Mouse (Mus musculus) regulatory T cell (primary cell): Measurements from ENCODE around the gene Zcchc17.

Experiments used
- in situ Hi-C: fragments of 300-600 bp; cut with MboI, MseI; formaldehyde crosslinking; loops from one replicate; pipeline ENCODE4 v1.15.1; 2025; ENCODE audit warnings: high pct_unique_total_duplicates

Zcchc17 gene

DNA sequence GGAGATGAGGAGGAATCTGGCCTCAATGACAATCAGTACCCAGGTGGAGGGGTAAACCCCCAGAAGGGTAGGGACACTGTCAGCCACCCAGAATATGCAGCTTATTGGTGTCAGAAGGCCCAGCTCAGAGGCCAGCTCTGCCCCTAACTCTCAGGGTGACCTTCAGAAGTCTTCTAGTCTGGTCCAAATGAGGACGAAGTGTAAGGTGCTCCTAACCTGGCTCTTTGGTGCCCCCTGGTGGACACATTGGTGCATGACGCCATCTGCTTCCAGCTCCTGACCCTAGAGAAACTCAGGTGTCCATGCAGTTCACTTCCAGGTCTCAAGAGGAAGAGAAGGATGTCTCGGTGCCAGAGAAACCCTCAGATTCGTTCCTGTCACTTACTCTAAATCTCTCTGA lies 67.5 kb downstream of the Zcchc17 start:
- in situ Hi-C loops: no loop called here

DNA sequence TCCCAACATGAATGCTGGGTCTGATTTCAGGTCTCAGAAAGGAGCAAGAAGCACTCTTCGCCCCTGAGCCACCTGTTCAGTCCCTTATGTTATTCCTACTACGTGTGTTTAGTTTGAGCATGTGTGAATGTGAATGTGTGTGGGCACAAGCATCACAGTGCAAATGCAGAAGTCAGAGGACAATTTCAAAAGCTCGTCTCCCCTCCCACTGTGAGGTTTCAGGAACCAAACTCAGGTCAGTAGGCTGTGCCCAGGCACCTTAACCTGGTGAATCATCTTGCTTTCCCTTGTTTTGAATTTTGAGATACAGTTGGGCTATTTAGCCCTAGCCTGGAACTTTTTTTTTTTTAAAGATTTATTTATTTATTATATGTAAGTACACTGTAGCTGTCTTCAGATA lies 69.9 kb downstream of the Zcchc17 start:
- in situ Hi-C loops: no loop called here

DNA sequence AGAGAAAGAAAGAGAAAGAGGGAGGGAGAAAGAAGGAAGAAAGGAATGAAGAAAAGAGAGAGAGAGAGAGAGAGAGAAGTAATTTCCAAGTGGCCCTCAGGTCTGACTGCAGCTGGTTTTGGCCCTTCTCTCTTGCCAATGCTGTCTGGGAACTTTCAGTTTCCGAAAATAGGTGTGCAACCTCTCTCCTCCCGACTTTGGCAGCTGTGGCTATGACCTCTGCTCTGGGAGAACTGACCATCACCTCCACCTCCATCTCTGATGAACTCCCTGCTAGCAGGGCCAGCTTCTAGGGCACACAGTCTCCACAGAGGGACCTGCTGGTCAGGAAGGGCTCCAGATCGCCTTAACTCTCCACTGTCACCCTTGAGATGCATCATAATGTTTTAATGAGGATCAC lies 73.2 kb downstream of the Zcchc17 start:
- in situ Hi-C loops: no loop called here

DNA sequence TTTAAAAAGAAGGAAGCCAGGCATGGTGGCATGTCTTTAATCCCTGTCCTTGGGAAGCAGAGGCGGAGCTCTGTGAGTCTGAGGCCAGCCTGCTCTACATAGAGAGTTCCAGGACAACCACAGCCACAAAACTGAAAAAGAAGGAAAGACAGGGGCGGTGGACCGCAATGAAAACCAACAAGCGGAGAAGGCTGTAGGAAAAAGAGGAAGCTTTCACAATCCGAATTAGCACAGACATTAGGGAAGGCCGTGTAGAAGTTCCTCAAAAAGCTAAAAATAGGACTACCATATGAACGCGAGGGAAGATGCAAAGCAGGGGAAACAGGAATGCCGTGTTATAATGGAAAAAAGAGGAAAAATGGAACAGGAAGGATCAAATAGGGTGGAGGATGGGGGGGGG lies 75.9 kb downstream of the Zcchc17 start:
- in situ Hi-C loops: no loop called here

DNA sequence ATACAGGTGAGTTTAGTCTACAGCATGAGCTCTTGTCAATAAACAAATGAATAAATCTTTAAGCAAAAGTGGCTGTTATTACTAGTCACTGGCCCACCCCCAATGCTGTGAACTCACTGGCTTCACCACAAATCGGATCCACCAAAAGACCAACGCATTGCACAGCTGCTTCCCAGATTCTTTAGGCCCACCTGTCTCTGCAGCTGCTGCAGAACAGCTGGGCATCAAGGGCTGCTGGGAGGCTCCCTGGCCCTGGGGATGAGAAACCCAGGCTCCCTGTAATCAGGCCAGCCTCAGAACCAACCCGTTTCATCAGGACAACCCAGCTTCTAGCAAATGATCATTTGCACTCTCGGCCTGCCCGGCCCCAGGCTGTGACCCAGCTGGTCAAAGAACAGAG lies 76.9 kb downstream of the Zcchc17 start:
- in situ Hi-C loops: no loop called here

DNA sequence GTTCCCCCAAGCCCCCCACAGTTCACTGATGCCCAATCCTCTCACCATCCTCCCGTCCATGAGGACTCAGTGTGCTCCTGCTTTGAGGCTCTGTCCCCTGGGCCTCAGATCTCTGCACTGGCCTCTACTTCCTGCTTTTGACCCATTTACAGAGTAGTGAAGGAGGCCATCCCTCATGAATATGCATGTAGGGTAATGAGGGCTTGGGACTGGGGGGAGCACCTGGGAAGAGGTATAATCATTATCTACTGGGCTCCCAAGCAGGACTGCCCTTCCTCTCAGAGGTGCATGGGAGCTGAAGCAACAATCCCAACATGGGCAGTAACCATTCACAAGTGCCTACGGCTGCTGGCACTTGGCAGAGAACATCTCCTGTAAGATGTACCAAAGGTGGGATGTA lies 80.6 kb downstream of the Zcchc17 start, which contains the start of gene Serinc2:
Serinc2 (minus strand) TSS at position 101 of the 400 bp plus-strand sequence.
- in situ Hi-C loops: no loop called here

DNA sequence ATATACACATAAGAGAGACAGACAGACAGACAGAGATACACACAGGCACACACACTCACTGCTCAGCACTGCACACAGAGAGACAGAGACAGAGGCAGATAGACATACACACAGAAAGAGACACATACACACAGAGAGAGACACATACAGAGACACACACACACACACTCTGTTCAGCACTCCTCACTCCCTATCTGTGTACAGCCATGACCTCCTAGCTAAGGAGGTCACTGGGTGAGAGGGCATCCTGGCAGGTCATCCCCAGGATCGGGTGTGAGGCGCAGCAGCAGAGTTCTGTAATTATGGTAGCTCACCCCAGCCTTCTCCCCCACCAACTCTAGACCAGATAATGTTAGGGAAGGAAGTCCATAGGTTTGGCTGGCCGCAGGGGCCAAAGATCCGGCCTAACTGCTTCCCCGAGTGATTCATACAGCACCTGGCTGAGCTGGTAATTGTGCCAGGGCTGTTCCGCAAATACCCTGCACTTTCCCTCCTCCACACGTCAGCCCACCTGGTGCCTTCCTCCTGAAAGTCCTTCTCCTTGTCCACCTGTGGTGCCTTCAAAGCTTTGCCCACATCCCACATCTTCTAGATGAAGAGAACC lies 83.1 kb downstream of the Zcchc17 start:
- in situ Hi-C loops: no loop called here

DNA sequence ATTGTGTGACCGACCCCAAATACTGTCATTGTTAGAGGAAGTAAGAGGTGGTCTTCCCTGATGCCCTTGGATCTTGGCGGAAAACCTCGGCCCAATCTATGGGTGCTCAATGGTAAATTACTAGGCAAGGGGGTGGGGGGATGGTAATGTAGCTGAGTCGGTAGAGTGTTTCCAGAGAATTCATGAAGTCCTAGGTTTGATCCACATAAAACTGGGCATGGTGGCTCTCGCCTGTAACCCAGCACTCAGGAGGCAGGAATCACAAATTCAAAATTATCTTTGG lies 84.0 kb downstream of the Zcchc17 start:
- in situ Hi-C loops: no loop called here

DNA sequence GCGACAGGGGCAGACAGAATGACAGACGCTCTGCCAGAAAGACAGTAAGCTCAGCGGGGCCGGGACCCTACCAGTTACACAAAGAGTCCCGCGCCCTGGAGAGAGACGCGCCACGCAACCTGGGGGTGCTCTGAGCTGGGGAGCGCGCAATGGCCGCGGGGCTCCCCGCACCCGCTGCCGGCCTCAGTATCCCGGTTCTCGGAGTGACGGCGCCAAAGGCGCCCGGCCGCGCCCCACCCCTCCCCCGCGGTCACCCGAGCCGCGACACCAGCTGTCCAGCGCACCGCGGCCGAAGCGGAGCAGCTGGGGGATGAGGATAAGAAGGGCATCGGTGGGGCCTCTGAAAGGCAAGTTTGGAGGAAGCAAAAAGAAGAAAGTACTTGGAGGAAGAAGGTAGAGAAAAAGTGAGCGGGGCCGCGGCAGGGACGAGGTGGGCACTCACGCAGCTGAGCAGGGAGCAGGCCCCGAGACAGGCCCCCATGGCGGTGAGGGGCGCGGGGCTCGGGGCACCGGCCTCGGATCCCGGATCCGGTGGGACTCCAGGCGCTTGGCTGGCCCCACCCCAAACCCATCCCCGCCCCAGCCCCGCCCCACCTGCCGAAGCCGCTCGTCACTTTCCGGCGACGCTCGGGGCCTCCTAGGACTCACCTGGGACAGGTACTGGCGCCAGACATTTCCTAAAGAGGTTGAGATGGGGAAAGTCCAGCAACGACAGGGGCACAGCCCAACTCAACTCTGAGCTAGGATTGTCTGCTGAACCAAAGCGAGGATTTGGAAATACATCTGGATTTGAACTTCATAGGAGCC lies 84.5 kb downstream of the Zcchc17 start:
- in situ Hi-C loops: no loop called here

DNA sequence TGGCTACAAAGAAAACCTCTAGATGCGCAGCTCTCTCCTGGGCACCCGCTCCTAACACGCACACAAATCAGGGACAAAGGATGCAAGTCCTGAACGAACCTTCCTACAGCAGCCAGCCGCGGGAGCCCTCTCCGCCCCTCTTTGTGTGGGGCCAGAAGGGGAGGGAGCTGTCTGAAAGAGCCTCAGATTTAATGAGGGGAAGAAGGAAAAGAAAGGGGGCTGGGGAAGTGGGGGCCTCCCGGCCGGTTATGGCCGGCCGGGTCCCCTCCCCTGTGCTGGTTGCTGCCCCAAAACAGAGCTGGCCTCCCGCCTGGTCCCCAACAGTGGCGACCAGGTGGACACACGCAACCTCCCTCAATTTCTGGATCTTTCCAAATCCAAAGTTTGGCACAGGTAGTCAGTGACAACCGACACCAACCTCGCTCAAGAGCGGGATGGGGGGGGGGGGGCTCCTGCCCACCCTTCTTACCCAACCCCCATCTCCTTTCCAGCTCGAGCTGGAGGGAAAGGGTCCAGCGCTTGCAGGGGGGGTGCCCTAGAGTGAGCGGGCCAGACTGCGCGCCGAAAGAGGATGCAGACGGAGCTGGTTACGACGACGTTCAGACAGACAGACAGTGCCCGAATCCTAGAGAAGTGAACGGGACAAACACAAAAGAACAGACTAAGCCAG lies 85.3 kb downstream of the Zcchc17 start:
- in situ Hi-C loops: no loop called here

DNA sequence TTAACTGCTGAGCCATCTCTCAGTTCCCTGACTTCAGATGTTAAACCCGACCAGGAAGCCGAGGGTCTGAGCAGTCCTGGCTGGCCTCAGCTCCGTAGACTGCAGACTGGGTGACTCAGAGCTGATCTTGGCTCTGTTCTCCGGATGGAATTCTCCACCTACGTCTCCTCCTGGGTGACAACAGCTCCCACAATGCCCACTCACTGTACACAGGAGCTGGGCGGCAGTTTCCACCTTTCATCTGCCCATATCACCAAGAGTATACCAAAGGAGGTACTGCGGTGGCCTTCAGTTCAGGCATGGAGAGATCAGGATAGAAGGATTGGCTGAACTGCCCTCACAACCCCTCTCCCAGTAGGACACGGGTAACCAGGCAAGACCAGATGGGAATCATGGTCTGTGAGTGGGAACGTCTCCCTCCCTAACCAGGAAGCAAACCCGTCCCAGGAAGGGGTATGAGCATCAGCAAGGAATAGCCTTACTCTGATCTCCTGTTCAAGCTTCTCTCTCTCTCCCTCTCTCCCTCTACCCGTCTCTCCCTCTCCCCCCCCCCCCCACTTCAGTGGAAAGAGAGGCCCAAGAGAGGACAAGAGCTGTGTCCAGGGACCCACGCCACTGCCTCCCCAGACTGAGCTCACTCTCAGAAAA lies 85.9 kb downstream of the Zcchc17 start:
- in situ Hi-C loops: no loop called here

DNA sequence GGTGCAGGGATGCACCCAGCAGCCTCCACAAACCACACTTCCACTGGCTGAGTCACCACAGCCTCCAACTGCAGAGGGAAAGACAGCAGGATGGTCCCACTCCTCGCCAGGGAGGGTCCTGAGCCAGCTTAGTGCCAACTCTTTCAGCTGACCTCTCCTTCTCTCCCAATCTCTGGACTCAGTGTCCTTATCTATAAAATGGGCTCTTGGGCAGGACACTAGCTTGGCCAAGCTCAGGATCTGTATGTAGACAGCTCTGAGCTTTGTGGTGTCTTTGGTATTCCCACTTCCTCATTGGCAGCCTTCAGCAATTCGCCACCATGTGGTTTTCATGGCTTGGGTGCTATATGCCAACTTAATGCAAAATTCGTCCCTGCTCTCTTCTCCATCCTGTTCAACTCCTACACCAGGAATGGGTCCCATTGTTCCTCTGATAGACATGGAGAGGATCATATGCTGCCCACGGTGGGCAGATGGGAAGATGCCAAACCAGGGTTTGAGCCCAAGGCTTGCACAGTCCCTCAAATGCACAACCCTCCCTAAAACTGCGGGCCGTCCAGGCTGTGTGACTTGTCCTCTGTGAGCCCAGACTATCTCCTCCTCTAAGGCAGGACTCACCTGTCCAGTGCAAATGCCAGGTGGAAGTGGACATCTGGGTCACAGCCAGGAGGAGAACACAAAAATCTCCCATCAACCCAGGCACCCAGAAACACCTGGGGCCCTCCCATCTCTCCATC lies 89.0 kb downstream of the Zcchc17 start:
- in situ Hi-C loops: no loop called here

DNA sequence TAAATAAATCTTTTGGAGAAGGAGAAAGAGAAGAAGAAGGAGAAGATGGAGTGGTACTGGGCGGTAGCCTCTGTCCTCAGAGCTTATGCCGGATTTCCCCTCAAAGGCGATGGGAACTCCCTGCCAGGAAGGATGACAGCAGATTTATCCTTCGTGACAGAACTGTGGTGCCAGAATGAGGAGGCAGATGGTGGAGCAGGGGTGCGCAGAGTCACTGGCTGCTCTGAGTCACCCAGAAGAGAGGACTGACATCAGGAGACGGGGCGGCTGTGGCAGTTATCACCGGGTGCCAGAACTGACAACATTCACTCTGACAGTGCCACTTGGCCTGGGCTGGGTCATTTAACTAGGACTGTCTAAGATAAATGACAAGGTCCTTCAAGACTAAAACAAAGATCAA lies 89.7 kb downstream of the Zcchc17 start:
- in situ Hi-C loops: no loop called here

DNA sequence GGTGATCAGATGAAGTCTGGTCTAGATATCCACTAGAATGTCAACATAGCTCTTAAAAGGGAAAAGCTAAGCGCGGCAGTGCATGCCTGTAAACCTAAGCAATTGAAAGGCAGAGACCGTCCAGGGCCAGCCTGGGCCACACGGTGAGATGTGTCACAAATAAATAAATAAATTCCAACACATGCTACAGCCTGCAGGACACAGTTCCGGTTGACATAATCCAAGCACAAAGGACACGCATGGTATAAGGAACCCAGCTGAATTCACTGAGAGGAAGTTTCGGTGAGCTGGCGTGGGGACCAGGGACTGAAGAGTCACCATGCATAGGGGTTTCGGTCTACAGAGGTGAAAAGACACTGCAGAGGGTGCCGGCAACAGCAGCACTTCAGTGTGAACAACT lies 91.0 kb downstream of the Zcchc17 start:
- in situ Hi-C loops: no loop called here

DNA sequence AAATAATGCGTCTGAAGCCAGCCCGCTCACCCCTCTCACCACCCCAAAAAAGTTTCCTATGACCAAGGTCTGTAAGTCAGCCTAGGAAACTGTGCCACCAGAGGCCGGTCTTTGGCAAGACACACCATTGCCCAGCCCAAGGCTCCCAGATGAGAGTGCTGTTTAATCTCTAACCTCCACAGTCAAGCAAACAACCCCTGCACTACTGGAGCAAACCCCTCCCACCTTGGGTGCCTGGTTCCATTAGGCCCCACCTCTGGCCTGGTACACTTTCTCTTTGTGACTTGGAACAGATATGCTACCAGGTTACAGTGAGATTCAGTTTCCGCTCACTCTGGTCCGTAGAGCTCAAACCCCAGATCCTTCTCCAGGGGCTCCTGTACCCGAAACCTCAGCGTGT lies 92.7 kb downstream of the Zcchc17 start:
- in situ Hi-C loops: no loop called here

DNA sequence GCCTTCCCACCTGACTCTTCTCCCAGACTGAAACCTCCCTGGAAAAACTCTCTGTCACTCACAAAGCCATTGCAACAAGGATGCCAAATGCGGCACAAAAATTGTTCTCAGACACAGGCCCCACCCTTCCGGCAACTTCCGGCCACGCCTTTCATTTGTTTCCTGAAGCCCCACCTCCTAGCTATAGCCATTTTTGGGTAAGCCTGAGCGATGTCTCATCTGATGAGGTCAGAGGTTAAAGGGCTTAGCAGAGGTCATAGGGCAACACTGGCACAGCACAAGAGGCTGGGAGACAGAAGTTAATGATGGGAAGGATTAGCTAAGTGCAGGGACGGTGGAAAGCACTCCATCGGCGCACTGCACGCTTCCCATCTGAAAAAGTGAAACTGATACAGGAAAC lies 93.1 kb downstream of the Zcchc17 start:
- in situ Hi-C loops: no loop called here
